Mouse (Mus musculus) forebrain, embryonic 10.5 days (tissue): ENCODE measurements around the gene Aebp2. TPM values are rescaled to one million over a fixed set of nuclear protein-coding genes. Genes with fewer than 3 reads are reported as not detected.
A peak's percentile ranks its signal among the peaks of the same experiment; 100 is the strongest.
"Not testable (repeated sequence)": the region's sequence is repeated elsewhere in the genome, so short reads cannot be mapped to it uniquely, and the experiment has no call there.

Experiments
- DNase-seq: peaks from one replicate; pipeline ENCODE4 v3.0.0-alpha.2; 2017; ENCODE audit warnings: low spot score; ENCODE audit errors: extremely low spot score
- H3K27ac ChIP-seq: fragments of 300-500 bp; sonication (generic); 2 replicates; pipeline ENCODE4 v1.5.1; 2016; ENCODE audit warnings: mild to moderate bottlenecking
- H3K27me3 ChIP-seq: fragments of 300-500 bp; sonication (generic); 2 replicates; pipeline ENCODE4 v1.6.1; 2016; ENCODE audit warnings: mild to moderate bottlenecking; ENCODE audit not compliant: poor library complexity, severe bottlenecking
- H3K36me3 ChIP-seq: fragments of 300-500 bp; sonication (generic); replicated peaks from 2 replicates; pipeline ENCODE4 v1.6.1; 2016; ENCODE audit warnings: mild to moderate bottlenecking, moderate library complexity
- H3K4me1 ChIP-seq: fragments of 300-500 bp; sonication (generic); 2 replicates; pipeline ENCODE4 v1.6.1; 2016
- H3K4me3 ChIP-seq: fragments of 300-500 bp; sonication (generic); 2 replicates; pipeline ENCODE4 v1.5.1; 2016; ENCODE audit warnings: mild to moderate bottlenecking, moderate library complexity
- H3K9me3 ChIP-seq: fragments of 300-500 bp; sonication (generic); 2 replicates; pipeline ENCODE4 v1.6.1; 2016; ENCODE audit warnings: mild to moderate bottlenecking, moderate library complexity
- WGBS: fragments of 180-500 bp; shearing (Covaris S2); methylation state at CpG from one replicate; pipeline ENCODE4 v1.1.7; 2016; 5-methylcytosine and 5-hydroxymethylcytosine counted together
- polyA plus RNA-seq: library from polyadenylated mRNA; unstranded; fragments of >200 nt; fragmentation: Nextera tagmentation; extraction: Ambion mirVana; gene quantifications from 2 replicates; pipeline ENCODE4 v1.2.1, GENCODE M21; 2016

The Aebp2 gene
- polyA plus RNA-seq, 1 experiment from 2014 or later = 11.5 TPM

DNA sequence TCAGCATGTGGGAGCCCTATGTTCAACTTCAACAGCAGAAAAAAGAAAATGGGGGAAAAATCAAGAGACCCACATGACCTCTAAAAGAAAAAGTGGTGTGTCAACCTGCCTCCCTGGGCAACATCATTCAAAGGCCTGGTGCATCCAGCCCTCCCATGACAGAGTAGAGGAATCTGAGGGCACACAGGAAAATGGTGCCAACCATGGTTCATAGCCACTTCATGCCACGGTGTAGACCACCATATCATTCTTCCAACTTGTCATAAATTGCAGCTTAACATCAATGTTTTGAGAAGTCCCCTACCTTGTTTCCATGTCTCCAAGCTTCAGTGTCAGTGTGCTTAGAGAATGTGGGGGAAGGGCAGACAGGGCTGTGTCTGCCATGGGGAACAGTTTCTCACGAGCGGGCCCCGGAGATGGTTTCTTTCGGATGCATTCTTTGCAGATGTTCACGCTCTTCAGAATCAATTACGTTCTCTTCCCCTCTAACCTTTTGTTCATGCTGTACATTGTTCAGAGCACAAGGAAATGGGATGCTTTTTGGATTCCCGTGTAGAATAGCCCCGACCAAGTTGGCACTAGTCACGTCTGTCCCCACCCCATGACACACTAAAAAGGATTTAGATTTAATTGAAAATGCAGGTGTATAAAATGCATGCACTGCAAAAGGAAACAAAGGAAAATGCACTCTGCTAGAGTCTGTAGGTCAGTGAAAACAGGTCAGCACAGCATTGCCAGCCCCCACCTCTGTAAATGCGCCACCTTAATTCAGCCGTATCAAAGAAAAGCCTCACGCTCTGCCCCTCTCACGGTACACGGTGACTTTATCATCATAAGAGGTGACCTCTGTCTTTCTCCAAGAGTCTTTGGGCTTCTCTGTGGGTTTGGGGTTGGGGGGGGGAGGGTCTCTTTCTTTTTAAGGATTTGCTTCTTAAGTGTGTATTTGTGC lies 24.8 kb upstream of the Aebp2 start:
- H3K27me3 ChIP-seq = peaks cover 10% of the 10 kb centered on the region; the same call in 1 of the 2 replicates
- DNase-seq = no peak
- WGBS = 83% methylated on average over 15 of the region's 15 CpGs
- no peaks in the 10 kb centered on the region for H3K9me3 ChIP-seq
- H3K27ac ChIP-seq = no peak overlapping the region
- no peak overlapping the region for H3K4me3 ChIP-seq
- peaks cover 13% of the 10 kb centered on the region for H3K4me1 ChIP-seq
- peaks cover 84% of the 10 kb centered on the region for H3K36me3 ChIP-seq

DNA sequence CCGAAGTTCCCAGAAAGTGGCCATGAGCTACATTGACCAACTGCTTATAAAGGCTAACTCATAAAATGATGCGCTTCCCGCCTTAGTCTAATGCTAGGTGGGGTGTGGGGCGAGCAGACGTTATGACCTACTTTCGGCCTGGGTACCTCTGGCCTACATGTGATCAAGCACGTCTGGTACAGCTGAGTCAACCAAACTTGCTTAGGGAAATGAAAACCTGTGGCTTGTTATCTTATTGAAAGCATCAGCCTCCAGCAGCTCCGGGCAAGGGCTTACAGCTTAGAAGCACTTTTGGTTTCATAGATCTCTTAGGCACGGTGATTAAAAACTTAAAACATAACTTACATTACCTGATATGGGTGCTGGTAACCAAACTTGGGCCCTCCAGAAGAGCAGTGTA lies 23.9 kb upstream of the Aebp2 start:
- H3K27me3 ChIP-seq = peaks cover 10% of the 10 kb centered on the region; the same call in 1 of the 2 replicates
- H3K36me3 ChIP-seq = peaks cover 76% of the 10 kb centered on the region
- H3K4me1 ChIP-seq = peaks cover 22% of the 10 kb centered on the region
- no peak overlapping the region for H3K27ac ChIP-seq
- no peaks in the 10 kb centered on the region for H3K9me3 ChIP-seq
- 93% methylated on average over 9 of the region's 9 CpGs for WGBS
- no peak overlapping the region for H3K4me3 ChIP-seq
- DNase-seq = no peak

DNA sequence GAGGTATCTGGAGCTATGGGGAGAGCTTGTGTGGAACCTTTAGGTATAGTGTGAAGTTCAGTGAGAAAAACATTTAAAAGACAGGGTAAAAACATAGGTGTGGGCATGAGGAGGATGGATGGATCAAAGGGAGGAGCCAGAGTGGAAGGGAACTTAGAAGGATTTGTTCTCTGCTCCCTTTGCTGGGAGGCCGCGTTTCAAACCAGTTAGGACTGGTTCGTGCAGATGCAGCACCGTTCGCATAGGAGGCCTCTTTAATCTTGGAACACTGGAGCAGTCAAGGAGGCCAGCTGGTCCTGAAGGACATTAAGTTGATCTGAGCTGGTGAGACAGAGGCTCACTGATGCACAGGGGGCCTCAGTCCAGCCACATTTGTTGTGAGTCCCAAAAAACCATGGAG lies 23.1 kb upstream of the Aebp2 start:
- Histone ChIP-seq H3K36me3 (peaks cover 68% of the 10 kb centered on the region), H3K4me3 (no peak overlapping the region), H3K9me3 (no peaks in the 10 kb centered on the region), H3K27ac (peak overlapping the region; percentile 20; the same call in 1 of the 2 replicates), H3K4me1 (peaks cover 30% of the 10 kb centered on the region), H3K27me3 (peaks cover 17% of the 10 kb centered on the region)
- WGBS = 92% methylated on average over 5 of the region's 5 CpGs
- no peak for DNase-seq

DNA sequence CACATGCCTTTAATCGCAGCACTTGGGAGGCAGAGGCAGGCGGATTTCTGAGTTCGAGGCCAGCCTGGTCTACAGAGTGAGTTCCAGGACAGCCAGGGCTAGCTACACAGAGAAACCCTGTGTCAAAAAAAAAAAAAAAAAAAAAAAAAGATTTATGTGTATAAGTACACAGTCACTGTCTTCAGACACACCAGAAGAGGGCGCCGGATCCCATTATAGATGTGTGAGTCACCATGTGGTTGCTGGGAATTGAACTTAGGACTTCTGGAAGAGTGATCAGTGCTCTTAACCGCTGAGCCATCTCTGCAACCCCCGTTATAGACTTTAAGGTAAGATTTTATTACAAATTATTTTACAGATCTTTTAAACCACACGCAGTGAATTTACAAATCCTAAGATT lies 21.8 kb upstream of the Aebp2 start:
- Histone ChIP-seq H3K27me3 (peaks cover 31% of the 10 kb centered on the region), H3K36me3 (peaks cover 55% of the 10 kb centered on the region), H3K4me1 (peaks cover 38% of the 10 kb centered on the region)
- DNase-seq, H3K27ac ChIP-seq, H3K4me3 ChIP-seq, H3K9me3 ChIP-seq: not testable (repeated sequence)
- 93% methylated on average over 8 of the region's 8 CpGs for WGBS

DNA sequence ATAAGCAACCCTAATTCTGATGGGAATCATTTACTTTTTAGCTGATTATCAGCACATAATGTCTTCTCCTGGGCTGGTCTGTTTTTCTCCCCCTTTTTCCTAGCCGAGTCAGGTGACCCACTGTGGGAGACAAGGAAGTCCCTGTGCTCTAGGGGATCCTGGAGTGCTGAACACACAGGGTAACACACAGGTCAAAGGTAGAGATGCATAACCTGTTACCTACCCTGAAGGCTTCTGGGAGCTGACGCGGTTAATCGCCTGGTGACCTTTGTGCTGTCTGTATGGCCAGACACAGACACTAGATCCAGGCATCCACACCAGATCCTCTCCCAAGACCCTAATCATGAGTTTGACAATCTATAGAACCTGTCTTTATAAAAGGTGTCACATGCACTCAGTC lies 21.3 kb upstream of the Aebp2 start:
- Histone ChIP-seq H3K4me3 (no peak overlapping the region), H3K27me3 (peaks cover 36% of the 10 kb centered on the region), H3K9me3 (no peaks in the 10 kb centered on the region), H3K27ac (no peak overlapping the region), H3K4me1 (peaks cover 43% of the 10 kb centered on the region), H3K36me3 (peaks cover 49% of the 10 kb centered on the region)
- DNase-seq = no peak
- WGBS = 88% methylated on average over 4 of the region's 4 CpGs

DNA sequence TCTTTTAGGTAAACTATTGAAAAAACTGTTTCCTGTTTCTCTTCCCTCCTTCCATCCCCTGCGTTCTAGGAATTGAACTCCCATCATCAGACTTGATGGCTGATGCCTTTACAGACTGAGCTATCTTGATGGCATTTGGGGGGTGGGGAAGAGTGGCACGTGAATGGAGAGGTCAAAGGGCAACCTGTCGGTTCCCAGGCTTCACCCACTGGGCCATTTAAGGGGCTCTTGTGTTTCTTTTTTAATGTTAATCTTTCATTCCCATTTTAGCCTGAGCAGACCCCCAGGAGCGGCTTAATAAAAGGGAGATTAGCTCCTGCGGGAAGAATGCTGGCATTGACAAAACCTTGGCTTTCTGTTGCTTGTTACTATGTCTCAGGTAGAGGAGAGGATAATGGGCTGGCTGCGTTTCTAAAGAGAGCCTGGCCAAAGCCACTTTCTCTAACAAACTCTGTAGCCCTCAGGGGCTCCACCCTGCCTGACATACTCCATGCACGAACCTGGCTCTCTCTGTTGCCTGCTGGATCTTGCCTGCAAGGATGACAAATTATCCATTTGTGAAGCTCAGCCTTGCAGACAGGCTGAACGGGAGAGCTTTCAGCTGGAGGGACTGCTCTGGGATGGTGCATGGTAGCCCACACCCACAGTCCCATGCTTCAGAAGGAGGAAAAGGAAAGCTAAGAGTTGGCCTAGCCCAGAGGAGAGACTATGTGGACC lies 19.1 kb upstream of the Aebp2 start:
- Histone ChIP-seq H3K4me1 (peaks cover 39% of the 10 kb centered on the region), H3K27me3 (peaks cover 52% of the 10 kb centered on the region), H3K27ac (peak overlapping the region; percentile 80), H3K36me3 (peaks cover 27% of the 10 kb centered on the region), H3K9me3 (no peaks in the 10 kb centered on the region), H3K4me3 (0 out of 2 replicates have a peak overlapping the region, but pooled peaks have one; percentile 5)
- peak; percentile 54 for DNase-seq
- 5% methylated on average over 8 of the region's 8 CpGs for WGBS

DNA sequence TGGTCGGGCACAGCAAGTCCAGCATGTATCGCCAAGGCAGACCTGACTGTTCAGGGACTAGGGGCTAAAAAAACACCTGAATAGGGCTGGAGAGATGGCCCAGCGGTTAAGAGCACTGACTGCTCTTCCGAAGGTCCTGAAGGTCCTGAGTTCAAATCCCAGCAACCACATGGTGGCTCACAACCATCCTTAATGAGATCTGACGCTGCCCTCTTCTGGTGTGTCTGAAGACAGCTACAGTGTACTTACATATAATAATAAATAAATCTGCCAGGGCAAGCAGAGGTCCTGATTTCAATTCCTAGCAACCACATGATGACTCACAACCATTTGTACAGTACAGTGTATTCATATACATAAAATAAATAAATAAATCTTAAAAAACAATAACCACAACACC lies 17.3 kb upstream of the Aebp2 start:
- H3K36me3 ChIP-seq = peaks cover 16% of the 10 kb centered on the region
- H3K9me3 ChIP-seq, H3K27ac ChIP-seq, H3K4me3 ChIP-seq, DNase-seq: not testable (repeated sequence)
- peaks cover 39% of the 10 kb centered on the region for H3K4me1 ChIP-seq
- H3K27me3 ChIP-seq = peaks cover 52% of the 10 kb centered on the region
- 91% methylated on average over 5 of the region's 5 CpGs for WGBS

DNA sequence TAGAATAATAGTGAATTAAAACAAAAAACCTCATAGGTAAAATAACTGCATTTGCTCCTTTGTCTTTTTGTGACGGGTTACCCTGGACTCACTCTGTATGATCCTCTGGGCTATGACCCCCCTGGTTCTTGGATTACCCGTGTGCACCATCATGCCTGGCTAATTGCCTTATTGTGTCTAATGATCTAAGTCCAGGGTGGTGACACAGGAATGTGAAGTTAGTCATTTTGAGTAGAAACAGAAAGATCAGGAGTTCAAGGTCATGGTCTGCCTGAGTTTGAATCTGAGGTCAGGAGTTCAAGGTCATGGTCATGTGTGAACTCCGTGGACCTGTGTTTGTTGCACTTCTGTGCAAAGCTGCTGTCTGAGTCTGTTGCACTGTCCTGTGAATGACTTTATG lies 16.7 kb upstream of the Aebp2 start:
- no peak overlapping the region for H3K4me3 ChIP-seq
- 0 out of 2 replicates have a peak overlapping the region, but pooled peaks have one; percentile 56 for H3K27ac ChIP-seq
- H3K9me3 ChIP-seq = no peaks in the 10 kb centered on the region
- peaks cover 16% of the 10 kb centered on the region for H3K36me3 ChIP-seq
- peaks cover 52% of the 10 kb centered on the region for H3K27me3 ChIP-seq
- DNase-seq = no peak
- peaks cover 39% of the 10 kb centered on the region for H3K4me1 ChIP-seq
- WGBS = 67% methylated on average over 3 of the region's 3 CpGs

DNA sequence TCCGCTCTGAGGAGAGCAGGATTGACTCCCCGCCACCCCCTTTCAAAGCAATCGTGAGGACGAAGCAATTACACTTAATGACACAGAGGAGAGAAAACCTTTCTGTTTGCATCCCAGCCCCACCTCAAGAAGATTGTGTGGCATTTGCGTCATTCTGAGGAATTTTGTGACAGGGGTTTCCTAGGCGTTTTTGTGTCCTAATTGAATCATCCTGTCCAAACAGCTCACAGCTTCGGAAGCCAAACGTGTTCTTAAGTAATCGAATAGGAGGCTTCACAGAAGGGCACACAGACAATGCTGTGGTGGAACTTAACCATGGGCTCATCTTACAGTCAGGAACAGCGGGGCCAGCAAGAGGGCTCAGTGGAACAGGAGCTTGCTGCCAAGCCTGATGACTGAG lies 15.9 kb upstream of the Aebp2 start:
- Histone ChIP-seq H3K27ac (peak overlapping the region; percentile 56; the same call in 1 of the 2 replicates), H3K4me1 (peaks cover 39% of the 10 kb centered on the region), H3K27me3 (peaks cover 52% of the 10 kb centered on the region), H3K9me3 (no peaks in the 10 kb centered on the region), H3K4me3 (no peak overlapping the region), H3K36me3 (peaks cover 11% of the 10 kb centered on the region)
- DNase-seq = no peak
- 60% methylated on average over 10 of the region's 10 CpGs for WGBS

DNA sequence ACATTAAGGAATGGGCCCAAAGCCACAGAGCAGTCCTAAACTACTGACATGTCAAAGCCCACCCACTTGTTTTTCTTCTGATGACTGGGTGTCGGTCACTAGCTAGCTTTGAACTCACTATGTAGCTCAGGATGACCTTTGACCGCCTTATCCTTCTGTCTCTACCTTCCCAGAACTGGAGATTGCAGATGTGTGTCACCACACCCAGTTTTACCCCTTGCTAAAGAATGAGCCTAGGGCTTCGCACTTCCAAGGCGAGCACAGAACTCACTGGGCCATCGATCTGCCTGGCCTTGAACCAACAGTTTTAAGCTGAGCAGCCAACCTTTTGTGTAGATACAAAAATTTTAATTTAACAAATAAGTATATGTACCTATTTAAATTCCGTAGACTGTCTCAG lies 13.8 kb upstream of the Aebp2 start:
- Histone ChIP-seq H3K36me3 (no peaks in the 10 kb centered on the region; the same call in 1 of the 2 replicates), H3K27me3 (peaks cover 41% of the 10 kb centered on the region), H3K27ac (no peak overlapping the region), H3K4me3 (no peak overlapping the region), H3K4me1 (peaks cover 27% of the 10 kb centered on the region), H3K9me3 (no peaks in the 10 kb centered on the region)
- 93% methylated on average over 6 of the region's 6 CpGs for WGBS
- no peak for DNase-seq

DNA sequence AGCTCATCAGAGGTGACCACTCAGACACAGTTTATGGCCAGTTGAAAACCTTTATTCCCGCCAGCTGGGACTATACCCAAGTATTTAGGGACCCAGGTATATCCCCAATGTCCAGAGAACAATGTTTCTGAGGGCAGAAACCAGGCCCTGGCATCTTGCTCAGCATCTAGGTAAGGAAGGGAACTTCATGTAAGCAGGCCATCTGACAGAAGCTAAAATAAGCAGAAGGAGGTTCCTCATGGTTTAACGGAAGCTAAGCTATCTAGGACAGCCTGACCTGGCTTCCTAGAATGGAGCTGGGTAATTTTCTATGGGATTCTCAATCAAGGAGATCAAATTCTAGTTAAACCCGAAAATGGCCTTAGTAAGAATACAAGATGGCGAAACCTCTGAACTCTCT lies 12.9 kb upstream of the Aebp2 start:
- Histone ChIP-seq H3K36me3 (no peaks in the 10 kb centered on the region; the same call in 1 of the 2 replicates), H3K9me3 (no peaks in the 10 kb centered on the region), H3K4me1 (peaks cover 18% of the 10 kb centered on the region), H3K27me3 (peaks cover 33% of the 10 kb centered on the region), H3K27ac (no peak overlapping the region), H3K4me3 (no peak overlapping the region)
- DNase-seq = no peak
- 91% methylated on average over 4 of the region's 4 CpGs for WGBS

DNA sequence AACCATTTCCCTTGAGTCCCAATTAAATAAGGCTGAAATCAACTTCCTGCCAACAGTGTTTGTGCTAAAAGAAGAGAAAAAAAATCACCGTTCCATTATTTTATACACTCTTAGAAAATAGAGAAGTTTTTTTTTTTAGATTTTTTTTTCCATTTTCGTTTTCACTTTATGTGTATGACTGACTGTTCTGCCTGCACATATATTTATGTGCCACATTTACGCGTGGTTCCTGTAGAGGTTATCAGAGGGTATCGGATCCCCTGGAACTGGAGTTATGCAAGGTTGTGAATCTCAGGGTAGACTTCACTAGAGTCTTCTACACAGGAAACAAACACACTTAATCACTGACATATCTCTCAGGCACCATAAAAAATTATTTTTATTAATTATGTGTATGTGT lies 12.3 kb upstream of the Aebp2 start:
- Histone ChIP-seq H3K36me3 (no peaks in the 10 kb centered on the region; the same call in 1 of the 2 replicates), H3K27ac (no peak overlapping the region), H3K27me3 (peaks cover 27% of the 10 kb centered on the region), H3K4me3 (no peak overlapping the region), H3K4me1 (peaks cover 13% of the 10 kb centered on the region), H3K9me3 (no peaks in the 10 kb centered on the region)
- 94% methylated on average over 5 of the region's 5 CpGs for WGBS
- DNase-seq = no peak

DNA sequence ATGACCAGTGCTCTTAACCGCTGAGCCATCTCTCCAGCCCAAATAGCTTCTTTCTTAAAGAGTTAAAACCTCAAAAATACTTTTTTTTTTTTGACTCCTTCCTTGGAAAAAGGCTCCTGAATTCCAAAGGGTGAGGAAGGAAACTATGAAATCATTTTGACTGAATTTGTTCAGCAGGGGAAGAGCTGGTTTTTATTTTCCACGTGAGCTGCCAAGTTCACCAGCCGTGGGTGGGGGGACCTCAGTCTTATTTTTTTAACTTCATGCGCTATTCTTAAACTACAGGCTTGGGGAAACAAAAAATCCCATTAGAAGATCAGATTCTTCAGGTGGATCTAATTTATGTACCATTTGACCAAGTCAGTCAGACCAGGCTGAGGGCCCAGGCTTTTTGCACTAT lies 11.2 kb upstream of the Aebp2 start:
- H3K9me3 ChIP-seq = no peaks in the 10 kb centered on the region
- H3K4me3 ChIP-seq = no peak overlapping the region
- no peak overlapping the region for H3K27ac ChIP-seq
- 92% methylated on average over 4 of the region's 4 CpGs for WGBS
- peaks cover 6% of the 10 kb centered on the region for H3K4me1 ChIP-seq
- H3K36me3 ChIP-seq = no peaks in the 10 kb centered on the region; the same call in 1 of the 2 replicates
- no peak for DNase-seq
- H3K27me3 ChIP-seq = peaks cover 15% of the 10 kb centered on the region
